Mouse (Mus musculus) forebrain, postnatal 0 days (tissue): ENCODE data around the gene Lingo1. TPM values are rescaled to one million over a fixed set of nuclear protein-coding genes. Genes with fewer than 3 reads are reported as not detected.

Experiments
- ATAC-seq: fragments of 200-750 bp; cut with Nextera tagmentation; 2 replicates; pipeline ENCODE4 v1.8.0; 2017; ENCODE audit warnings: mild to moderate bottlenecking, moderate library complexity
- DNase-seq: peaks from one replicate; pipeline ENCODE4 v3.0.0-alpha.2; 2015
- H3K27ac ChIP-seq: fragments of 300-500 bp; sonication (generic); 2 replicates; pipeline ENCODE4 v1.5.1; 2014; ENCODE audit warnings: low read depth, mild to moderate bottlenecking, antibody characterized with exemption, low read length, moderate library complexity, mixed read lengths
- H3K27me3 ChIP-seq: fragments of 300-500 bp; sonication (generic); 2 replicates; pipeline ENCODE4 v1.6.1; 2014; ENCODE audit warnings: mild to moderate bottlenecking, low read length, mixed read lengths; ENCODE audit not compliant: insufficient read depth
- H3K36me3 ChIP-seq: fragments of 300-500 bp; sonication (generic); 2 replicates; pipeline ENCODE4 v1.6.1; 2014; ENCODE audit warnings: mild to moderate bottlenecking, moderate library complexity; ENCODE audit not compliant: insufficient read depth
- H3K4me1 ChIP-seq: fragments of 300-500 bp; sonication (generic); 2 replicates; pipeline ENCODE4 v1.6.1; 2014; ENCODE audit warnings: antibody characterized with exemption; ENCODE audit not compliant: insufficient read depth
- H3K4me2 ChIP-seq: fragments of 300-500 bp; sonication (generic); 2 replicates; pipeline ENCODE4 v1.6.1; 2014; ENCODE audit warnings: low read depth, mild to moderate bottlenecking, moderate library complexity
- H3K4me3 ChIP-seq: fragments of 300-500 bp; sonication (generic); 2 replicates; pipeline ENCODE4 v1.5.1; 2014; ENCODE audit warnings: low read depth, low read length, mixed read lengths
- H3K9ac ChIP-seq: fragments of 300-500 bp; sonication (generic); 2 replicates; pipeline ENCODE4 v1.6.1; 2014; ENCODE audit warnings: mild to moderate bottlenecking
- H3K9me3 ChIP-seq: fragments of 300-500 bp; sonication (generic); 2 replicates; pipeline ENCODE4 v1.6.1; 2016; ENCODE audit warnings: low read length
- CTCF ChIP-seq: sonication (generic); IDR thresholded peaks from 2 replicates; pipeline ENCODE4 v1.5.1; 2016; ENCODE audit warnings: antibody characterized with exemption, control low read depth, low read depth
- WGBS: fragments of 180-500 bp; shearing (Covaris S2); extraction: QIAGEN DNeasy Blood & Tissue Kit; methylation state at CpG from one replicate; pipeline ENCODE4 v1.1.7; 2014; 5-methylcytosine and 5-hydroxymethylcytosine counted together
- polyA plus RNA-seq: library from polyadenylated mRNA; unstranded; fragments of >200 nt; fragmentation: Nextera tagmentation; extraction: Ambion mirVana; gene quantifications from 2 replicates; pipeline ENCODE4 v1.2.1, GENCODE M21; 2015
- total RNA-seq: library from RNA; depleted of rRNA; stranded (reverse); fragments of >200 nt; gene quantifications from 2 replicates; pipeline ENCODE4 v1.2.3, GENCODE M21; 2014

The Lingo1 gene
- total and polyA plus RNA-seq, 2 experiments from 2014 or later = 103 to 114 TPM

DNA sequence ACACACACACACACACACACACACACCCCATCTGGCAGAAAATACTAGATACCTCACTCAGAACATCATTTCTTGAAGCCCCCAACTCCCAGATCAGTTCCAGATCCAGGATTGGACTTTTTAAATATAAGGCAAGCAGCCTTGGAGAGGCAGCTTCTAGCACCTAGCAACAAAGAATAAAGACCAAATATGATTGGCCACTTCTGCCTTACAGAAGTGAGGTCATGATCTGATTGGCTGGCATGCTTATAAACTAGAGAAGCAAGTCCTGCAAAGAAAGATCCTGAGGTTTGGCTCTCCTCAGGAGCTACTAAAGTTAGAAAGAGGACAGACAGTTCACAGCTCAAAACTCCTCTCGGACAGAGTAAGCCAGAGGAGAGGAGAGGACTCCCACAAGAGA, 14.6 kb upstream of the Lingo1 start:
- Histone ChIP-seq H3K4me2 (no peak overlapping the region), H3K4me3 (no peak overlapping the region), H3K36me3 (no peaks in the 10 kb centered on the region), H3K4me1 (no peaks in the 10 kb centered on the region), H3K27ac (no peak overlapping the region), H3K9ac (no peak overlapping the region), H3K9me3 (no peaks in the 10 kb centered on the region), H3K27me3 (no peaks in the 10 kb centered on the region)
- 88% methylated on average over 1 of the region's 1 CpGs for WGBS
- DNase-seq (no peak), ATAC-seq (no peak)
- no peak for TF ChIP-seq CTCF

DNA sequence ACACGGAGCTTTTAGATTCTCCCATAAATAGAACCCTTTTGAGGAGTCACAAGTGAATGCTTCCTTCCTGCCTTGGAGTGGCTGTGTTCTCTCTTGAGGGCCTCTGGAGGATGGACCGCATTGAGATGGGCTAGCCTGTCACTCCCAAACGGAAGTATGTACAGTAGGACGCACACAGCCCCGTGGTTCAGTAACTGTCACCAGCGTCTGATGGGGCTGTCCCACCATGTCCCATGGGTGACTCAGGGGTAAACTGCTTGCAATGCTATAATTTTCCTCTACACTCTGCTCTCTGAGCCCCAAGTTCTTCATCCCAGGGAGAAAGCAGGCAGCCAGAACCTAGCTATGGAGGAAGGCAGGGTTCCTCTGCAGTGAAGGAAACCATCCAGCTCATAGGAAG, 11.7 kb upstream of the Lingo1 start:
- WGBS = 88% methylated on average over 6 of the region's 6 CpGs

DNA sequence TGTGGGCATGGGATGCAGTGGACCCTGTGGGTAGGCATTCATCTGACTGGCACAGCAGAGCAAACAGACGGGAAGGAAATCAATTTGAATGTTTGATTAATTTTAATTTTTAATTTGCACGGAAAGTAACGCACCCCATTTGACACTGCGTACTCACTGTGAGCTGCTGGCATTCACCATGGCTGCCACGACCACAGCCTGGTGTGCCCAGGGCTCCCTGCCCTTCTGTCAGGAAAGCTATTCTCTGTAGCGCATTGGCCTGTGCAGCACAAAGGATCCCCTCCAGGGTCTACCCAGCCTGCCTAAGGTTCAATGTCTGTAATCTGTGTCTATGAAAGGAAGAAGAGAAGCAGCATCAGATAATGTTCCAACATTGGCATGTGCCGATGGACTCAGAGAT, 6.9 kb upstream of the Lingo1 start:
- no peak overlapping the region for H3K4me3 ChIP-seq
- ATAC-seq (peak; percentile 59; the same call in 1 of the 2 replicates), DNase-seq (no peak)
- H3K4me2 ChIP-seq = no peak overlapping the region
- 66% methylated on average over 7 of the region's 7 CpGs for WGBS
- no peaks in the 10 kb centered on the region for H3K4me1 ChIP-seq
- peaks cover 12% of the 10 kb centered on the region for H3K27me3 ChIP-seq
- no peak overlapping the region for H3K27ac ChIP-seq
- no peaks in the 10 kb centered on the region for H3K9me3 ChIP-seq
- H3K36me3 ChIP-seq = no peaks in the 10 kb centered on the region
- no peak for TF ChIP-seq CTCF
- no peak overlapping the region for H3K9ac ChIP-seq

More for the DNA sequence above, 11.7 kb upstream of the Lingo1 start:
- DNase-seq (no peak), ATAC-seq (no peak)
- Histone ChIP-seq H3K27me3 (no peaks in the 10 kb centered on the region), H3K27ac (no peak overlapping the region), H3K4me1 (no peaks in the 10 kb centered on the region), H3K9me3 (no peaks in the 10 kb centered on the region), H3K9ac (no peak overlapping the region), H3K4me3 (no peak overlapping the region), H3K36me3 (no peaks in the 10 kb centered on the region), H3K4me2 (no peak overlapping the region)
- TF ChIP-seq CTCF = no peak

DNA sequence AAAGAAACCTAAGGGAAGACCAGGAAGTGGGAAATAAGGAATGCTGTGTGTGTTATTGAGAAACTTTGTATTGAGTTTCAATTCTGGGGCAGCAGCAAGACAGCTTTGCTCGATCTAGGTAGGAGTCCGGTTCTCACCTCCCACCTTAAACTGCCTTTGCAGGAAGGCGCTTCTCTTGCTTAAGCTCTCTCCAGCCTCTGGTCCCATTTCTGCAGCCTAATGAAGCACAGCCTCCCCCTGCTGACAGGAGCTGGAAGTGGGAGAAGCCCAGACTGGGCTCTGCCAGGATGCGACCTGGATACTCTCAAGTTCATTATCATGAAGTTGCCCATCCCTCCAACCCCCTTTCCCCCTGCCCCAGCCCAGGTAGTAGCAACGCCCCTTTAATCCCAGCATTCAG, 1.6 kb upstream of the Lingo1 start:
- Histone ChIP-seq H3K9me3 (no peaks in the 10 kb centered on the region), H3K4me1 (peaks cover 6% of the 10 kb centered on the region; the same call in 1 of the 2 replicates), H3K36me3 (no peaks in the 10 kb centered on the region), H3K27me3 (peaks cover 27% of the 10 kb centered on the region), H3K4me2 (no peak overlapping the region), H3K27ac (no peak overlapping the region), H3K9ac (no peak overlapping the region), H3K4me3 (no peak overlapping the region)
- DNase-seq = peak; percentile 85
- no peak for ATAC-seq
- TF ChIP-seq CTCF = peak; percentile 88
- WGBS = 9% methylated on average over 5 of the region's 5 CpGs

DNA sequence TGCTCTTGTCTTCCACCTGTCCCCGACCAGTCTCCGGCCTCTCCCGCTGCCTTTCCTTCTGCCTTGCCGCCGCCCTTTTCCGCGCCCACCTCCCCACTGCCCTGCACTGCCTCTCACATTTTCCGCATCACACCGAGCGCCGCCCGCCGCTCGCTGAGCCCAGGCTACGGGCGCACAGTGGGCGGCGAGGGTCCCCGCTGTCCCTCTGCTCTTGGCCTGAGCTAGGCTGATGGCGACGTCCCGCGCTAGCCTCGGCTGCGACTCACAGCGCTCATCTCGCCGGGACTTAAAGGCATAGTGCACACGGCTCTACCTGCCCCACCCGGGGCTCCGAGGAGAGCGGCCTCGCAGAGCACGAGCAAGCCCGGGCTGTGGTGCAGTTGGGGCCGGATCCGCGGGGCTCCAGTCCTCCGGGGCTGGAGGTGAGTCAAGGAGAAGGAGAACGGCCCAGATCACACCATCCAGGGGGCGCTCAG, 426 bp upstream of the Lingo1 start:
- 1% methylated on average over 41 of the region's 41 CpGs for whole genome bisulfite sequencing

DNA sequence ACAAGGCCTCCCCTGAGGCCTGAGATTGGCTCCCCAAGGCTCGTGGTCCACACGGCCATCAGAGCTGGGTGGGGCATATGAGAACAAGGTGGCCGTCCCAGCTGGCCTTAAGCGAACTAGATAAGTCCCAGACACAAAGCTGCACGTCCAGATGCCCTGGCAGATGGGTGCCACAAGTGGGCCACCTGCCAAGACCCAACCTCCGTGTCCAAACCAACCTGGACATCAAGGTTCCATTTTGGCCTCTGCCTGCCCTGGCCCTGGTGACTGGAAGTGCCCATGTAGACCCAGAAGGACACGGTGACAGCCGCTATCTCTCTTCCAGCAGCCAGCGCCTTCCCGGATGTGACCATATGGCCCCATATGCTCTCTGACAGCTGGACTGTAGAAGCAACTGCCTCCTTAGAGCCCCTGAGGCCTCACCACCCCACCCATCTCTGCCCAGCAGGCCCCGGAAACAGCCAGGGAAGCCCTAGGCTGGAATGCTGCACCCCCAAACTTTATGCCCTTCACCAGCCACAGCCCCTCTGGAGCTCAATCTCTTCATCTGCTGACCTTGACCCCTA, 4.5 kb downstream of the Lingo1 start:
- Histone ChIP-seq H3K4me3 (no peak overlapping the region), H3K27ac (no peak overlapping the region), H3K4me2 (no peak overlapping the region), H3K9ac (no peak overlapping the region), H3K9me3 (no peaks in the 10 kb centered on the region), H3K4me1 (peaks cover 6% of the 10 kb centered on the region; the same call in 1 of the 2 replicates), H3K36me3 (no peaks in the 10 kb centered on the region), H3K27me3 (peaks cover 9% of the 10 kb centered on the region; the same call in 1 of the 2 replicates)
- DNase-seq (no peak), ATAC-seq (no peak)
- WGBS = 68% methylated on average over 11 of the region's 11 CpGs
- no peak for TF ChIP-seq CTCF

More for the DNA sequence above, 426 bp upstream of the Lingo1 start:
- no peaks in the 10 kb centered on the region for H3K9me3 ChIP-seq
- H3K27ac ChIP-seq = peak overlapping the region; percentile 88
- peak overlapping the region; percentile 70 for H3K9ac ChIP-seq
- TF ChIP-seq CTCF = no peak
- H3K36me3 ChIP-seq = no peaks in the 10 kb centered on the region
- ATAC-seq = peak; percentile 50
- peaks cover 27% of the 10 kb centered on the region for H3K27me3 ChIP-seq
- peak overlapping the region; percentile 60 for H3K4me3 ChIP-seq
- peak; percentile 70 for DNase-seq
- peak overlapping the region; percentile 85 for H3K4me2 ChIP-seq
- H3K4me1 ChIP-seq = peaks cover 6% of the 10 kb centered on the region; the same call in 1 of the 2 replicates

DNA sequence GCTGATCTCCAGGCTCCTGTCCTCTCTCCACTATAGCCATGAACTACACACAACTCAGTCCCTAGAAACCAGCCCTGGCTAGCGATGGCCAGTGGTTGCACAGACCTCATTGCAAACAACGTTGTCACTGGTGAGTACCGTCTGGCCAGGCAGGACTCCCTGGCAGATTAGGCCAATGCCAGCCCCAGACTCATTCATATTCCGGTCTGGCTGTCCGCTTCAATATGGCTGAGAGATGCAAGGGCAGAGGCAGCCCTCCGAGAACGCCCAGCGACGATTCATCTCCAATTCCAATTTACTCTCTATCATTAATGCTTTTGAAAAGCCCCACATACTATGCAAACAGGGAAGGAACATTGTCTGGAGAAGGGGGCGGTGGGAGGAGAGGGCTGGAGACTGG, 11.7 kb downstream of the Lingo1 start:
- no peak overlapping the region for H3K9ac ChIP-seq
- ATAC-seq (no peak), DNase-seq (no peak)
- TF ChIP-seq CTCF = no peak
- H3K27me3 ChIP-seq = no peaks in the 10 kb centered on the region; the same call in 1 of the 2 replicates
- H3K4me3 ChIP-seq = no peak overlapping the region
- H3K36me3 ChIP-seq = no peaks in the 10 kb centered on the region
- no peak overlapping the region for H3K27ac ChIP-seq
- no peak overlapping the region for H3K4me2 ChIP-seq
- no peaks in the 10 kb centered on the region for H3K4me1 ChIP-seq
- 51% methylated on average over 10 of the region's 10 CpGs for WGBS
- H3K9me3 ChIP-seq = no peaks in the 10 kb centered on the region
